Mouse (Mus musculus) testis, adult 2 months (tissue): ENCODE results near the gene Ikbip.

Source experiments
- CTCF ChIP-seq: fragments of 200-500 bp; IDR thresholded peaks from 2 replicates; pipeline ENCODE4 v1.5.1; 2012; ENCODE audit warnings: low read depth, mild to moderate bottlenecking, inconsistent platforms, low read length, moderate library complexity; ENCODE audit not compliant: control insufficient read depth, insufficient read depth, insufficient replicate concordance
- POLR2A ChIP-seq: fragments of 200-500 bp; IDR thresholded peaks from 2 replicates; pipeline ENCODE4 v1.6.1; 2012; ENCODE audit warnings: low read depth, mild to moderate bottlenecking, inconsistent platforms, low read length, moderate library complexity; ENCODE audit not compliant: control insufficient read depth

DNA sequence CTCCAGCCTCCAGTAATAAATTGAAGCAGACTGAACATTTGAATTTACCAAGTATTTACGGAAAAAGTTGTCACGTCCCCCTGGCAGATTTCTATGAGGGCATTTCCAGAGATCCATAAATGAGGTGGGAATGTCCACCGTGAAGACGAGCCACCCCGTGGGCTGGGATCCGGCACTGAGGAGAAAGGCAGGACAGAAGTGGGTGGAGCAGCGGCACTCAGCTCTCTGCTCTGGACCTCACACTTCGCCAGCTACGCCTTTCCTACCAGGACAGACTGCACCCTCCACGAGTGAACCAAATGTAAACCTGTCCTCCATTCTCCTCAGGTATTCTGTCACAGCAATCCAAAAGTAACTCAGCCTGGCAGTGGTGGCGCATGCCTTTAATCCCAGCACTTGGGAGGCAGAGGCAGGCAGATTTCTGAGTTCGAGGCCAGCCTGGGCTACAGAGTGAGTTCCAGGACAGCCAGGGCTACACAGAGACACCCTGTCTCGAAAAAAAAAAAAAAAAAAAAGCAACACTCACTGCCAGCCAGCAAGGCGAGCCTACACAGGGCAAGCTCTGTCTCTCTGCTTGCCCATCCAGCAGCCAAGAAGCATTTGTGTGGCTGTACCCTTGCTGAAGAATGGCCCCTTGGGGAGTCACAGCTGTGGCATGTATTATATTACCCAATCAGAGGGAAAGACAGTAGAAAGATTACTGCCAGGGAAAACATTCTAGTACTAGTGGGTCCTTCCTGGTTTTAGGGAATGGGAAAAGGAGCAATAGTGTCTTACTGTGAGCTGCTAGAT, 20.3 kb downstream of the Ikbip start:
- TF ChIP-seq CTCF: no peak
- TF ChIP-seq POLR2A: no peak
